Mouse (Mus musculus): ENCODE measurements around the gene Gpr65. TPM values are rescaled to one million over a fixed set of nuclear protein-coding genes. Genes with fewer than 3 reads are reported as not detected.

Gene Gpr65
- polyA plus RNA-seq, 1 experiment = 1.3 TPM

DNA sequence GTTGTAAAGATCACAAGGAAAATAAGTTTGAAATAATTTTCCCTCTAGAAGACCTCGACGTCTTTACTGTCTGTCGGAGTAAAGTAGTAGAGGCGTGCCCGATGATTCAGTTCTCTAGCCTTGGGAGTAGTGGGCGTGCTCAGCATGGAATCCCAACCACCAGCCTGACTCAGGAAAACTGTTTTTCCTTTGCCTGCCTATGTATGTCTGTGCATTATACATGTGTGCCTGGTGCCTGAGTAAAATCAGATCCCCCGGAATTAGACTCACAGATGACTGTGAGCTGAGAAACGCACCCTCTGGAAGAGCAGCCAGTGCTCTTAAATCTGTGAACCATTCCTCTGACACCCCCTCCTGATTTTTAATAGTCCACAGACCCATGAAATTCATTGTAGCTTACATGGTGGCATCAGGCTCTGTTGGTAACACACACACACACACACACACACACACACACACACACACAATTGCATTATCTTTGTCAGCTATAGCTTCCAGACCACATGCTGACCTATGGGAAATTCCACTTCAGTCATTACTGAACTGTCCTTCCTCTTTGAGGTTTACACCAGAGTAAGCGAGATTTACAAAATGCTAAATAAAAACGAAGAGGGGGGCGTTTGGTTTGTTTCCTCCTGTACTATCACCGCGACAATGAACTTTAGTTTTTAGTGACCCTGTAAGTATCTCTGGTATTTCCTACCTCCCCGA is 14.5 kb downstream of the Gpr65 start:
- no peaks in the 10 kb centered on the region for H3K36me3 ChIP-seq (ENCODE audit: control insufficient read depth, insufficient read depth, low read length)
- DNase-seq = no peak
- H3K4me3 ChIP-seq (ENCODE audit: insufficient read depth, low read depth, low read length) = no peak overlapping the region
- H3K27me3 ChIP-seq (replicated peaks; ENCODE audit: control insufficient read depth, insufficient read depth, low read length) = no peaks in the 10 kb centered on the region
- TF ChIP-seq CTCF (conservative IDR thresholded peaks at IDR 0.05; ENCODE audit: insufficient read depth, insufficient read length, low read depth, low read length) = no peak
- no peak for TF ChIP-seq POLR2A (IDR thresholded peaks at IDR 0.05; ENCODE audit: low read depth, low read length)
- H3K4me1 ChIP-seq (ENCODE audit: control insufficient read depth, insufficient read depth, low read length) = no peaks in the 10 kb centered on the region
- 65% methylated on average over 14 of the region's 14 CpGs for WGBS
- no peak overlapping the region for H3K27ac ChIP-seq (ENCODE audit: insufficient read depth, low read depth, low read length)

DNA sequence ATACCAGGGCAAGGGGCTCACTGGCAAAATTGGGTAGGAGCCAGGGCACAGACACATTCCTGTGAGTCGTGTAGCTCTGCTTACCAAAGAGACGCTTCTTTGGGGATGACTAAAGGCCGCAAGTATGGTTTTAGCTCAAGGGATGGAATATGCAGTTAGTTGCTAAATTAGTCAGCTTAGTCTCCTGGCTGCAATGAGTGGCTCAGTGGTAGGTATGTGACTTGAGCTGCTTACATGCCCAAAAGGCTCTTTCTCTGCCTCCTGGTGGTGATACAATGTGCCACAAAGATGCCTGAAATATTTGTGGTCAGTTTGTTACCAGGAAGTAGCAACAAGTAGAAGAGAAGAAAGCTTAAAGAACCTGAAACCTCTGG is 15.0 kb downstream of the Gpr65 start:
- H3K4me1 ChIP-seq (ENCODE audit: control insufficient read depth, insufficient read depth, low read length) = no peaks in the 10 kb centered on the region
- no peak overlapping the region for H3K4me3 ChIP-seq (ENCODE audit: insufficient read depth, low read depth, low read length)
- DNase-seq = no peak
- H3K27me3 ChIP-seq (replicated peaks; ENCODE audit: control insufficient read depth, insufficient read depth, low read length) = no peaks in the 10 kb centered on the region
- H3K27ac ChIP-seq (ENCODE audit: insufficient read depth, low read depth, low read length) = no peak overlapping the region
- WGBS = 45% methylated on average over 3 of the region's 3 CpGs
- no peaks in the 10 kb centered on the region for H3K36me3 ChIP-seq (ENCODE audit: control insufficient read depth, insufficient read depth, low read length)
- TF ChIP-seq CTCF (conservative IDR thresholded peaks at IDR 0.05; ENCODE audit: insufficient read depth, insufficient read length, low read depth, low read length) (no peak), POLR2A (IDR thresholded peaks at IDR 0.05; ENCODE audit: low read depth, low read length) (no peak)

DNA sequence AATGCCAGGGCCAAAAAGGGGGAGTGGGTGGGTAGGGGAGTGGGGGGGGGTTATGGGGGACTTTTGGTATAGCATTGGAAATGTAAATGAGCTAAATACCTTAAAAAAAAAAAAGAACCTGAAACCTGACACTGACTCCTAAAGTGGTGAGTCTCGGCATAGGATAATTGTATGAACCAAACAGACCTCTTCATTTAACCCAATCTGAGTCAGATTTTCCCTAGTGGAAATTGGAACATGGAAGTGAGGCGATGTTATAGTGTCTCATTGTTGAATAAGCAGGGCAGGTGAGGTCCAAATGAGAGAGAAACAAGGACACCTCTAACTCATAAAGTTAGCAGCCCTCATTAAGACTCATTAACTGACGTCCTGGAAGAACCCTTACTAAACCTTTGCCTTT is 16.0 kb downstream of the Gpr65 start:
- TF ChIP-seq CTCF (conservative IDR thresholded peaks at IDR 0.05; ENCODE audit: insufficient read depth, insufficient read length, low read depth, low read length) (no peak), POLR2A (IDR thresholded peaks at IDR 0.05; ENCODE audit: low read depth, low read length) (no peak)
- 81% methylated on average over 3 of the region's 3 CpGs for WGBS
- H3K4me3 ChIP-seq (ENCODE audit: insufficient read depth, low read depth, low read length) = no peak overlapping the region
- no peaks in the 10 kb centered on the region for H3K36me3 ChIP-seq (ENCODE audit: control insufficient read depth, insufficient read depth, low read length)
- DNase-seq = no peak
- no peak overlapping the region for H3K27ac ChIP-seq (ENCODE audit: insufficient read depth, low read depth, low read length)
- no peaks in the 10 kb centered on the region for H3K4me1 ChIP-seq (ENCODE audit: control insufficient read depth, insufficient read depth, low read length)
- no peaks in the 10 kb centered on the region for H3K27me3 ChIP-seq (replicated peaks; ENCODE audit: control insufficient read depth, insufficient read depth, low read length)

DNA sequence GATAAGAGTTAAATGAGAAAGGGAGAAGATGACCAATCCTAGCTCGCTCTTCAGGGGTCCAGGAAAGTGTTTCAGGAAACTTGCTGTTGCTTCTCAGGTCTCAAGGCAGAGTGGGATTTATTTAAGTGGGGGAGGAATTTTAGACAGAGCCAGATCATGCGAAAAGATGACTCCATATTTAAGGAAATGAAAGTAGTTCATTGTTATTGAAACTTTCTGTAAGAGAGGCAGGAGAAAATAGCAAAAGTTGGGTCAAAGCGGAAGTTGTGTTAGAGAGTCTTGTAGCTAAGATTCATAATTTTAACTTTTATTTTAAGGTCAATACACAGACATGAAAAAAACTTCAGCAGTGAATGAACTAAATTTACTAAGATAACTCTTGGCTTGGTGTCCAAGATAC is 22.0 kb downstream of the Gpr65 start:
- no peaks in the 10 kb centered on the region for H3K36me3 ChIP-seq (ENCODE audit: control insufficient read depth, insufficient read depth, low read length)
- no peaks in the 10 kb centered on the region for H3K4me1 ChIP-seq (ENCODE audit: control insufficient read depth, insufficient read depth, low read length)
- H3K27ac ChIP-seq (ENCODE audit: insufficient read depth, low read depth, low read length) = no peak overlapping the region
- DNase-seq = no peak
- no peak overlapping the region for H3K4me3 ChIP-seq (ENCODE audit: insufficient read depth, low read depth, low read length)
- no peaks in the 10 kb centered on the region for H3K27me3 ChIP-seq (replicated peaks; ENCODE audit: control insufficient read depth, insufficient read depth, low read length)
- WGBS = 80% methylated on average over 3 of the region's 3 CpGs
- TF ChIP-seq CTCF (conservative IDR thresholded peaks at IDR 0.05; ENCODE audit: insufficient read depth, insufficient read length, low read depth, low read length) = no peak
- no peak for TF ChIP-seq POLR2A (IDR thresholded peaks at IDR 0.05; ENCODE audit: low read depth, low read length)

DNA sequence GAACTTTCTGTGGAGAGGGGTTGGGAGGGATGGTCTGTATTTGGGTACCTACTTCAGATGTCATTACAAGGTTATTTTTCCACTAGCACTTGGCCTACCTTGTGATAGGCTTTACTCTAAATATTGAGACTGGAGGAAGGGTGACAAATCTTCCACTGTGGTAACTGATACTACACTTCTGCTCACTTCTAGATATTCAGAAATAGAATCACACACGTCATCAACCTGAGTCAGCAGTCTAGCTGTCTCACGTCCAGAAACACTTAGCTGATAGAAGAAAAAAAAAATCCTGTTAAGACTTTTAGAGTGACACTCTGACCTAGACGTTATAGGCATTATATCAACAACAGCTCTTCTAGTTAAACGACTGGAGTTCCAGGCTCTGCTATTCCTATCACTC is 23.8 kb downstream of the Gpr65 start:
- Histone ChIP-seq H3K27me3 (replicated peaks; ENCODE audit: control insufficient read depth, insufficient read depth, low read length) (no peaks in the 10 kb centered on the region), H3K36me3 (ENCODE audit: control insufficient read depth, insufficient read depth, low read length) (no peaks in the 10 kb centered on the region), H3K4me3 (ENCODE audit: insufficient read depth, low read depth, low read length) (no peak overlapping the region), H3K4me1 (ENCODE audit: control insufficient read depth, insufficient read depth, low read length) (no peaks in the 10 kb centered on the region), H3K27ac (ENCODE audit: insufficient read depth, low read depth, low read length) (no peak overlapping the region)
- WGBS = 48% methylated on average over 4 of the region's 4 CpGs
- DNase-seq = no peak
- TF ChIP-seq POLR2A (IDR thresholded peaks at IDR 0.05; ENCODE audit: low read depth, low read length) = no peak
- no peak for TF ChIP-seq CTCF (conservative IDR thresholded peaks at IDR 0.05; ENCODE audit: insufficient read depth, insufficient read length, low read depth, low read length)

DNA sequence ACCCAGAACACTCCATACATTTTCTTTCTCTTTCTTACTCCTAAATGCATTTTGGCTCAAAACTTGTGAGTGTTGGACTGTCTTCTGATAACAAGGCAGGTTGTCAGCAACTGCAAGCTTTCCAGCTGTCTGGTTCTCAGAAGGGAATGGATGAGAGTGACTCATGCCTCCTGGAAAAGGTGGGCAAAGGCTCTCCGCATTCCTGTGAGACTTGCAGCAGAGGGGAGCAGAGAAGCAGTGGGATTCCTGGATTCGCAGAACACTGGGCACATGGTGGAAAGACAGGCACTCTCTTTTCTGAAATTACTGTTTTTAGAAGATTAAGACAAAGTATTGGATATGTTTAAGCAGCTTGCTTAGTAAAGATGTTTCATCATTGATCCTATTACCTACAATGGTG is 25.8 kb downstream of the Gpr65 start:
- no peak for TF ChIP-seq CTCF (conservative IDR thresholded peaks at IDR 0.05; ENCODE audit: insufficient read depth, insufficient read length, low read depth, low read length)
- TF ChIP-seq POLR2A (IDR thresholded peaks at IDR 0.05; ENCODE audit: low read depth, low read length) = no peak
- no peaks in the 10 kb centered on the region for H3K27me3 ChIP-seq (replicated peaks; ENCODE audit: control insufficient read depth, insufficient read depth, low read length)
- no peak overlapping the region for H3K4me3 ChIP-seq (ENCODE audit: insufficient read depth, low read depth, low read length)
- no peaks in the 10 kb centered on the region for H3K4me1 ChIP-seq (ENCODE audit: control insufficient read depth, insufficient read depth, low read length)
- no peaks in the 10 kb centered on the region for H3K36me3 ChIP-seq (ENCODE audit: control insufficient read depth, insufficient read depth, low read length)
- DNase-seq = no peak
- no peak overlapping the region for H3K27ac ChIP-seq (ENCODE audit: insufficient read depth, low read depth, low read length)
- WGBS = 83% methylated on average over 2 of the region's 2 CpGs

DNA sequence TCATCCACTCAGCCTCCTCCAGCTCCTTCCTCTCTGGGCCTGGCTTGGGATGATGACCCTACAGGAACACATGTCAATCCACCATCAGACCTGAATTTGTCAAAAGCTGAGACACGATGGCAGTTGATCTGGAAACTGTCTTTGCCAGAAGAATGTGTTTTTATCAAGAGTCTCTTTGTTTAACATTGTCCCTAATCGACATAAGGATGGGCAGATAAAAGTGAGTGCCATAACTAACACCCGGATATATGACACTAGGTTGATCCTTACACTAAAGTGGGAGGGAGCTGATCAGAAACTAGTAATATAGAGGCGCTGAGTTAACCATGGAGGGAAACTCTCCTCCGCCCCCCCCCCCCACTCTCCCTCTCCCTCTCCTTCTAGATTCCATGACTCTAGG is 33.5 kb downstream of the Gpr65 start:
- DNase-seq = no peak
- no peaks in the 10 kb centered on the region for H3K4me1 ChIP-seq (ENCODE audit: control insufficient read depth, insufficient read depth, low read length)
- no peak overlapping the region for H3K4me3 ChIP-seq (ENCODE audit: insufficient read depth, low read depth, low read length)
- WGBS = 90% methylated on average over 5 of the region's 5 CpGs
- H3K36me3 ChIP-seq (ENCODE audit: control insufficient read depth, insufficient read depth, low read length) = no peaks in the 10 kb centered on the region
- H3K27me3 ChIP-seq (replicated peaks; ENCODE audit: control insufficient read depth, insufficient read depth, low read length) = no peaks in the 10 kb centered on the region
- H3K27ac ChIP-seq (ENCODE audit: insufficient read depth, low read depth, low read length) = no peak overlapping the region
- TF ChIP-seq POLR2A (IDR thresholded peaks at IDR 0.05; ENCODE audit: low read depth, low read length) (no peak), CTCF (conservative IDR thresholded peaks at IDR 0.05; ENCODE audit: insufficient read depth, insufficient read length, low read depth, low read length) (no peak)
